Mouse (Mus musculus) urinary bladder, postnatal 36 days (tissue): Measurements from ENCODE around the gene Bnip1.
A peak's percentile ranks its signal among the peaks of the same experiment; 100 is the strongest.

Experiments
- DNase-seq, 2 experiments: peaks; one replicate each; pipeline ENCODE4 v3.0.0; 2022; ENCODE audit warnings: low spot score in 2 of 2, mixed read lengths in 1 of 2

Bnip1 gene

DNA sequence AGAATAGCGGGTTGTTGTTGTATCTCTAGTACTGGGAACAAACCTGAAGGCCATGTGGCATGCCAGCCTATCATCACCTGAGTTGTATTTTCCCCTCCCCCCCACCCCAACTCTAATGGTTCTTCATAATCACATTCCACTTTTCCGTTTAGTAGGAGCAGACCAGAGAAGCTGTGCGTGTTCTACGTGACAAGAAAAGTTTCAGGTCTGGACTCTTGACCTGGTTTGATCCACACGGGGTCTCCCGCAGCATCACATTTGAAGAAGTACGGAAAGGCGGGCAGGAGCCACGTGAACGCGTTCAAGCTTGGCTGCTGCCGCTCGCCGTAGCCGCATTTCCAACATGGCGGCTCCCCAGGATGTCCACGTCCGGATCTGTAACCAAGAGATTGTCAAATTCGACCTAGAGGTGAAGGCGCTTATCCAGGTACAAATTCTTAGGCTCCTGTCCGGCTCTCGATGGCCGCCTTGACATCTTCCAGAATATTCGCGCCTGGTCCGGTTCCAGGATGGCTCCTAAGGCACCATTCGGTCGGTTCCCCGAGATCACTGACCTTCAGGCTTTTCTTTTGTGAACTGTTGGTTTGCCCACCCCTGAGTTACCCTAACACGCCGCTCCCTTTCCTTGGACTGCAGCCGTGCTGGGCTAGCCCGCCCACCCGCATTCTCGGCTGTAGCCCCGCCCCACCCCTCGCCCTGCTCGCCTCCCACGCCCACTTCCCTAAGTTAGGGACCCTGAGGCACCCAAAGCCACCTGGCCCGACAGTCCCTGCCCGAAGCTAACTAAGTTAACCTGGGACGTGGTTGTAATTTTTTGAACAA is at the start of gene Bnip1:
Gene Bnip1, plus strand, starts transcription at position 317 of the 822 bp plus-strand sequence.
- DNase-seq, result peak; percentile 68 to 79

DNA sequence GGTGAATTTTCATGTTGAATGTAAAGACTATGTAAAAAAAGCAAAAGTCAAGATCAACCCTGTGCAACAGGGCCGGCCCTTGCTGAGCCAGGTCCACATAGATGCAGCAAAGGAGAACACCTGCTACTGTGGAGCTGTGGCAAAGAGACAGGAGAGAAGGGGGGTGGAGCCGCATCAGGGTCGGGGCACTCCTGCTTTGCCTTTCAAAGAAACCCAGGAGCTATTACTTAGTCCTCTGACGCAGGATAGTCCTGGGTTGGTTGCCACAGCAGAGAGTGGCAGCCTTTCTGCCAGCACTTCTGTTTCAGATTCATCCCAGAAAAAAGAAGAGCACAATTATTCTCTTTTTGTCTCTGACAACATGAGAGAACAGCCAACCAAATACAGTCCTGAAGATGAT is 38.3 kb upstream of the Bnip1 start:
- no peak for DNase-seq

DNA sequence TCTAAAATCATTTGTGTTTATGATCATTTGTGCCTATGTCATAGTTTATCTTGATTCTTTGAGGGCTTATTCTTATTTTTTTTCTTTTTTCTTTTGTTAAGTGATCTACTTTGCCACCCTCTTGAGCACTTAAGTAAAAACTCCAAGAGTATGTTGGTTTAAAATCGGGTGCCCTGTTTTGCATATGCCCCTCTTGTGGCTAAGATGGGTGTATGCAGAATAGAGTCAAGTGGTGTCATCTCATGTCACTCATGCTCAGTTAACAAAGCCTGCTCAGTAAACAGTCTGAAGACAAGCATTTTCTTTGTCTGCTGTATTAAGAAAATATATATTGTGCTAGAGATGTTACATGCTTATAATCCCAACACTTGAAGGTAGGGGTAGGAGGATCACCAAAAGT is 37.6 kb upstream of the Bnip1 start:
- no peak for DNase-seq

DNA sequence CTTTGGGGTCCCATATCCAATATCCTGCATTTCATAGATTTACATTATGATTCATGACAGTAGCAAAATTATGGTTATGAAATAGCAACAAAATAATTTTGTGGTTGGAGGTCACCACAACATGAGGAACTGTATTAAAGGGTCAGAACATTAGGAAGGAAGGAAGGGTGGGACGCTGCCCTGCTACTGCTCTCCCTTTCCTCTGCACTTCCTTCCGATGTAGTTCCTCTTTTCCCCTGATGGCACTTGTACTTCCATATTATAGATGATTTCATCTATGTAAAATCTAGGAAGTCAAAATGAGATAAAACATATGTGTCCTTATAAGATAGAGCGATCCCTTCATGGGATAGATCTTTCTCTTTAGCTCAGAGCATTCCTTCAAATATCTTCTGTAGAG is 30.9 kb upstream of the Bnip1 start:
- DNase-seq, result no peak

DNA sequence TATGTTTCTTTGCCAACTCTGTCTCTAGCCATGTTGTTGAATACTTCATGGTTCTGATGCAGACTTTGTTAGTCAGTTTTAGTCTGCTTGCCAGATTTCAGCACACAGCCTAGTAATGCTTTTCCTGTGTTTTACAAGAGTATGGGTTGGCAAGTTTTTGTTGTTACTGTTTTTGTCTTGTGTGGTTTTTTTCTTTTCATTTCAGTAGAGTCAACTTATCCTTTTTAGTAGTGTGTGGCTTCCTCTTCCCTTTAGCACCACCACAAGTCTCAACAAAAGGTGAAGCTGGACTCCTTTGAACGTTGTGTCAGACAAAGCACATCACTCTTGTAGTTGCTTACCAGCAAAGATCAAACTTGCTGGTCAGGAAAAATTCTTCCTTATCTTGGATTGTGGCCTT is 28.6 kb upstream of the Bnip1 start:
- no peak for DNase-seq

DNA sequence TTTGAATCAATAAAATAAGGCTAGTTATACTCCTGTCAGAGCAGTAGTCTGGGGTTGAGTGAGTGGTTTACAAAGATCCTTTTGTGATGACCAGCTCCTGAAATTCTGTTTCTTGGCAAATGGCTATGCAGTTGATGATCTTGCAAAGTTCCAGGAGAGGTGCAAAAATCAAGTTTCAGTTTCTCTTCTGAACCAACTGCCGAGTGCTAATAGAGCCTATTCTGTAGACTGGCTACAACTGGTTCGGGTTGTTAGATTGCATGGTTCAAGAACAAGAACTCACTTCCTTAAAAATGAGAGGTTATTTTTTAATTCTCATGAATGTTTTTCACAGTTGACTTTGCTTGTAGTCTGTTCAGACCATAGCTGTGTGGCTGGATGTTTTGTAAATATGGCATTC is 27.4 kb upstream of the Bnip1 start:
- DNase-seq, result no peak

DNA sequence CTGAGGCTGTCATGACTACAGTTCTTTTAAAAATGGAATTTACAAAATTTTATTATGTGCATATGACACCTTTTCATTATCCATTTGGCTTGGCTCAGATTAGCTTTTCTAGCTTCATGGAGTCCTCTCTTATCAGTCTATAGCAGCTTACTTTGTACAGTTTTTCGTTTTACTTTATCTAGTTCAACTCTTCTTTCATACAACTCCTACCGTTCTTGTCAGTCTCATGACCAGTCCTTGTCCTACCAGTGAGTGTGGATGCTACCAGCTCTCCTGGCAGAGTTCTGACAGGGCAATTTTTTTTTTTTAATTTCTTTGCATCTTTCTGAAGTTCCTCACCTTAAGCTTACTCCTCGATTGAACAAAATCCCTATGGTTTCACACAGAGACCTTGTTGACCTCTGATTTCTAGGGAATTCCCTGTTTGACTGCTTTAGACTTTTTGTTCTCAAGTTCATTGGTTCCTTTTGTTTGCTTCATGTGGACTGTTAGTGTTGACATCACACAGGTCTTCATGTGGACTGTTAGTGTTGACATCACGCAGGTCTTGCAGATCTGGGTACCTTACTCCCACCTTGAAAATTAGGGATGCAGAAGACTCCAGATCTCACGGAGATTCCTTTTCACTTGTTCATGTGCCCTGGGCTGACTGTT is 13.6 kb upstream of the Bnip1 start:
- DNase-seq, result no peak

DNA sequence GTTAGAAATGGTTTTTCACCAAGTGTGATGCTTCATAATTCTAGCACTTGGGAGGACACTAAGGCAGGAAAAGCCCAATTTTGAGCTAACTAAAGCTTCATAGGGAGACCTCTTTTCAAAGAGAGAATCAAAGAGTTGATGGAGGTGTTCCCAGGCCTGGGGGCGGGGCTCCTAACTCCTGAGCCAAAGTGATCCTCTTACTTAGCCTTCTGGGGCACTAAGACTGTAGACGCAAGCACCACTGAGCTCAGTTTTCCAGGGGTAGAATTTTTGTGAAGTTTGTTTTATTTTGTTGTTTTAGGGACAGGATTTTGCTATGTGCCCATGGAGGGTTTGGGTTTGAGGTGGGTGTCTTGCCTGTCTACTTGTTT is 13.1 kb upstream of the Bnip1 start:
- no peak for DNase-seq

DNA sequence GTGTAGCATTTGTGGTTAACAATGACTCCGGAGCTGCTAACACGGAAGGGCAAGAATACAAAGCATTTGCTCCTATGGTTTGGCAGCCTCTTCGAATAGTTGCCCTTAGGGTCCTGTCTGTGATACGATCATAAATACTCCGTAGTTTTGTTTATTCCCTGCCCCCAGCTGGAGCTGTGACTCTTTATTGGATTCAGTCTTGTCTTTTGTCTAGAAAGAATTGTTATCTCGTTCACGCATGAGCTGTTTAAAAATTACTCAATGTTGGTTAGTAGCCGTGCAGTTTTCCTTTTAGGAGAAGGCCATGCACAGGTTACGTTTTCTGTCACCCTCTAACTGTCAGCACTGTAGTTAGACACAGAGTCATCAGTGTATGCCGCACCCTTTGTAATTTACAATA is 4.7 kb upstream of the Bnip1 start:
- DNase-seq, result no peak

DNA sequence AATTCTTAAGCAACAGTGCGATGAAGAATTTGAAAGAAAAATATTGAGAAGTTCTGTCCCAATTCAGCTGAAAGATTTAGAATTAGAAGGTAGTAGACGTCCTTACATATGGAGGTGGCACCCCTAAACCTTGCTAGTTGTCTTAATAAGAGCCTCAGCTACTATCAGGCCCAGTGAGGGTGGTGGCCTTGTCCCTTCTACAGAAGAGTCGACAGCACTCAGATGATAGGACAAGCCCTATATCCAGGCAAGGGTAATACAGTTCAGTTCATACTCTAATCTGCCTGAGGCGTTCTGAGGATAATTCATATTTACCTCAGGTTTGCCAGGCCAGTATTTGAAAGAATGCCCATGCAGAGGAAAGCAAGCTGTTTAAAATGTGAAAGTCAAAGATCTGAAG is 2.9 kb upstream of the Bnip1 start:
- DNase-seq, result no peak

DNA sequence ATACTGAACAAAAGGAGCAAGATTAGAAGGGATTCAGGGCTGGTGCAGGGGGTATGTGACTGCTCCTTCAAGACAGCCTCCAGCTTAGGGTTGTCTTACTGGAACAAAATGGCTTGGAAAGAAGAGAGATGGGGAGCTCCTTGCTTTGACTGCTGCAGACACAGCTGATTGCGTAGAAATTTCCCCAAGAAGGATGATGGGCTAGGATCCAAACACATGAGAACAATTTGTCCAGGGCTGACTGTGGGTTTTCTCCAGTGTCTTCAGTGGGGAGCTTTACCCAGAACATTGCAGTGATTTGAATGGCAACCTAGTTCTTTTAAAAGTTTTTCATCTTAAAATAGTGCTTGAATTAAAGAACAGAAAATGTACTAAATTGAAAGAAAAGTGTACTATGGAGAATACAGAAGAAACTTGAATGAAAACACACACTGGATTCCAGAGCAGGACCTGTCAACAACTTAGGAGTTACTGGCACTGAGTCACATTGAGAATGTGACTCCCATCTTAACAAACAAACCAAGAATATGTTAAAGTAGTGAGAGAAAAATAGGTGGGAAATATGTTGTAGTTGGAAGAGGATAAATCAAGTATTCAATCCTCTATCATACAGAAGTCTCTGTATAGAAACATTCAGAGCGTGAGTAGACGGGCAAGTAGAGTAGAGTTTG is 2.3 kb upstream of the Bnip1 start:
- DNase-seq, result no peak

DNA sequence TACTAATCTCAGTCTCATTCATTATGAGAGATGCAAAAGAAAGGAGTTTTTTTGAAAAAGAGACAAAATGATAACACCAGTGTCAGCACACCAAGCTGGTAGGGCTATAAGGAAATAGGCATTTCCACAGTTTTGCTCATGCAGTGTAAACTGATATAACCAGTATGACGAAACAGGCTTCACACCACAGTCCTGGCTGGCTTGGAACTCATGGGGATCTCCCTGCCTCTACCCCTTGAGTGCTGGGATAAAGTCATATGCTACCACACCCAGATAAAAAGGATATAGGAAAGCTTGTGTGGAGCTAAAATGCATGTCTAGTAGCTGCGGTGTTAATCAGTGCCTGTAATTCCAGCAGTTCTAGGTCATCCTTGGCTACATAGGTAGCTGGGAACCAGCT is 1.4 kb upstream of the Bnip1 start:
- no peak for DNase-seq

DNA sequence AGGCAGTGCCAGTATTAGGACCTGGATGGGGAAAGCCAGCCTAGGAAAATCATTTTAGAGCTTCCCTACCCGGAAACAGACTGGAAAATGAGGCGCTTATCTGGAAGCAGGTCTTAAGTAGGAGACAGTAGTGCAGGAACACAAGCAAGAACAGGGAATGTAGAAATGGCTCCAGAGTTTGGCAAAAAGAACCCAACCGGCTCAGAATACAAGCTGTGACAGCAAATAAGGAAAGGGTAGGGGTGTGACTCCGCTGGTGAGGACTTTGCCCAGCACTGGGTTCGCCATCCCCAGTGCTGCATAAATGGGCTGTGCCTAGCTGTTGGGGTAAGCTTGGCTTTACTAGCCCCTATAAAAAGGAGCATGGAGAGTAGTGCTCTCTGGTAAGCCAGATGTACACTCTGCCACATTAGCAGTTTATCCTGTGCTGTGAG is 761 bp downstream of the Bnip1 start:
- no peak for DNase-seq

DNA sequence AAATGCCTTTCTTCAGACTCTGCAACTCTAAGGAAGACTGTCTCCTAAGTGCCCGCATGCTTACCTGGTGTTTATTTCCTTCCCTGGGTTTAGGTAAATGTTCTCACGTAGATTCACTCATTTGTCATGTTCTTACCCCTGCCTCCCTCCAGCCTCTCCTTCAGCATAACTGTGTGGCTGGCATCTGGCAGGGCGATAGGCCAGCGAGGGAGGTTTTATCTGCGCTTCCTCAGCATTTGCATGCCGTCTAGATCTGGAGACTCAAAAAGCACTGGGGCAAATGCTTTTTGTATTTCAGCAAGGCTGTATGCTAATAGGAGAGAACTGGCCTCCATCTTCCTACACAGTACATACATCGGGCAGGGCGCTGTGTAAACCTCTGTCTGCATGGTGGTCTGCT is 3.7 kb downstream of the Bnip1 start:
- DNase-seq, result no peak

DNA sequence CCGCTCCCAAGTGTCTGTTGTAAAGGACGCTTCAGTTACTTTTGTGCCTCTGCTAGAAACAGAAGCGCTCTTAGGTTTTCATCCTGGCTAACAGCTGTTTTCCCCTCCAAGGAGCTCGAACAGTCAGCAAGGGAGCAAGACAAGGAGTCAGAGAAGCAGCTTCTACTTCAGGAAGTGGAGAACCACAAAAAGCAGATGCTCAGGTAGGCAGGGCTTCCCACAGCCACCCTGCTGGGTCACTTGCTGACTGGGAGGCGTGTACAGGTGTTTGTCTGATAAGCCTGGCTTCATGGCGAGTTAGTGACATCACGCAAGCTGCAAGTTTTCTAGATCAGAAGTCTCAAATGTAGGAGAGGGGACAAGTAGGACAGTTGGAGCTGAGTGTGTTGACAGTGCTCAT is 5.7 kb downstream of the Bnip1 start:
- no peak for DNase-seq

DNA sequence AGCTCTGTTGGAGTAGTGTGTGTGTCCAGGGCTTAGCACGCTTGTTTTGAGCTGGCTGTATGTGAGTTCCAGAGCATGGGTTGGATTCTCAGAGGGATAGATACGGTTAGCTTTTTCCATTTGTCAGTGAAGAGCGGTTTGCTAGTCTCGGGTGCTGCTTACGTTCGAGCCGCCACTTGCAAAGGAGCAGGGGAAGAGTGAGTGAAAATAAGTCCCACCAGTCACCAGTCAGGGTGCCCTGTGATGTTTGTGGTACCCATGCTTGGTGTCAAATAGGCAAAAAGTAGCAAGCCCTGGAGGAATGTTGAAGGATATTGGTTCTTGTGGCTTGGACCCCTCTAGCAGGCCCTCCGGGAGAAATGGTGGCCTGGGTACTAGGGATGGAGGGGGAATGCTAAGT is 8.1 kb downstream of the Bnip1 start:
- DNase-seq, result no peak

DNA sequence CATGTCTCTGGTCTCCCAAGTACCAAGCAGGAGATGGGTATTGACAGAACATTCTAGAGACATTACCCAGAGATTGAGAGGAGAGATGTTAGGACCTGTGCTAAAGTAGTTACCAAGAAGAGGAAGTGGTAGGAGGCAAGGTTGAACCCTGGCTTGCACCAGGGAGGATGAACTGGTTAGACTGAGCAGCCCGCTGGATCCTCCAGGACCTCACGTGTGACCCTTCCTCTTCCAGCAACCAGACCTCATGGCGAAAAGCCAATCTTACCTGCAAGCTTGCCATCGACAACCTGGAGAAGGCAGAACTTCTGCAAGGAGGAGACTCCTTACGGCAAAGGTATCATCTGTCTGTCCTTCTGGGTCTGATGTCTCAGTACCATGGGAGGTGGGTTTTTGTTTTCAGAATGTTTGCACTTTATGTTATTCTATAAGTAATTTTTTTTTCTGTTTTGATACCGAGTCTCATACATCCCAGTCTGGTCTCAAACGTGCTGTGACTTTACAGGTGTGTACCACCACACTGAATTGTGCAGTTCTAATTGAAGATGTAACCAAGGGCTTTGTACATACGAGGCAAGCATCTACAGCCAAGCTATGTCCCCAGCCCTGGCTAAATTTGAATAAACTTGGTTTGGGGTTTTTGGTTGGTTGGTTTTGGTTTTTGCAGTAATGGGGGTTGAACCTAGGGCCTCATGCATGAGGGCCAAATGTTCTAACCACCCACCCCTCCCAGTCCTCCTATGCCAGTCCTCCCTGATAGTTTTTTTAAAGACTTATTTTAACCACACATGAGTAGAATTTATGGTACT is 8.8 kb downstream of the Bnip1 start:
- DNase-seq, result no peak

DNA sequence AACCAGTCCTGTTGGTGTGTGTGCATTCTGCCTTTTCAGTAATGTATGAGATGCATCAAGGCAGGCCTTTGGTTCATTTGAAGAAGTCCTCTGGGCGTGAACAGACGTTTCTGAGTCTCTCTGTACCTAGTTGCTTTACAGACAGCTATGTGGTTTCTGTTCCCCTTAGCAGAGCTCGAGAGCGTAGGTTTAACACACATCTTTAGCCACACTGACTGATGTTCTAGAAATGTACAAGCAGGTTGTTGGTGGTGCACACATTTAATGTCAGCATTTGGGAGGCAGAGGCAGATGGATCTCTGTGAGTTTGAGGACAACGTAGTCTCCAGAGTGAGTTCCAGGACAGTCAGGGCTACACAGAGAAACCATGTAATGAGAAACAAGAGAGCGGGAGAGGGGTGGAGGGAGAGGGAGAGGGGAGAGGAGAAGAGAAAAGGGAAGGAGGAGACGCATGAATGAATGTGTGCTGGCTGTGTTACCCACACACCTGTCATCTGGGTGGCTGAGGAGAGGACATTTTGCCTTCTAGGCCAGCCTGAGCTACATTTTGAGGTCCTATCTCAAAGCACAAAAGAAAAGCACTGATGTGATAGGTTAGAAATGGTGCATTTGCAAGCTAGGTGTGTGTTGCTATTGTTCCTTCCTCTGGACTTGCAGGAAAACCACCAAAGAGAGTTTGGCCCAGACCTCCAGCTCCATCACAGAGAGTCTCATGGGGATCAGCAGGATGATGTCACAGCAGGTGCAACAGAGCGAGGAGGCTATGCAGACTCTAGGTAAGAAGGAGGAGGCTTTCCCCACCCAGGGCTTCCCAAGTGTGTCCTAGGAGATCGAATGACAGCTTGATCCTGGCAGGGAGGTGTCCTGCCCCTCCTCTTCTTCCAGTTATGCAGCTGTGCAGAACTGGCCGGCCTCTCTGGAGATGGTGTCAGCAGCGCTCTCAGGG is 9.7 kb downstream of the Bnip1 start:
- no peak for DNase-seq

DNA sequence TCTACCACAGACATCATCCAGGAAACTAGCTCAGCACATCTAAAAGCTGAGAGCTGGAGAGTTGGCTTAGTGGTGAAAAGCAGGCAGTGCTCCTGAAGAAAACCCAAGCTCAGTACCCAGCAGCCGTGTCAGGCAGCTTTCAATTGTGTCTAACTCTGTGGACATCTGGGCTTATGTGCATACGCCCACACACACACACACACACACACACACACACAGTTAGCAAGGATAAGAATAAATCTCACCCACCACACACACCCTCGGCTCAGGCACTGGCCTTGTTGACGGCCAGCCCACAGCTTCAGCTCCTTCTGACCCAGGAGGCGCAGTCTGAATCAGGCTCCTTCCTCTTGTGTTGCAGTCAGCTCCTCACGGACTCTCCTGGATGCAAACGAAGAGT is 10.7 kb downstream of the Bnip1 start:
- no peak for DNase-seq

DNA sequence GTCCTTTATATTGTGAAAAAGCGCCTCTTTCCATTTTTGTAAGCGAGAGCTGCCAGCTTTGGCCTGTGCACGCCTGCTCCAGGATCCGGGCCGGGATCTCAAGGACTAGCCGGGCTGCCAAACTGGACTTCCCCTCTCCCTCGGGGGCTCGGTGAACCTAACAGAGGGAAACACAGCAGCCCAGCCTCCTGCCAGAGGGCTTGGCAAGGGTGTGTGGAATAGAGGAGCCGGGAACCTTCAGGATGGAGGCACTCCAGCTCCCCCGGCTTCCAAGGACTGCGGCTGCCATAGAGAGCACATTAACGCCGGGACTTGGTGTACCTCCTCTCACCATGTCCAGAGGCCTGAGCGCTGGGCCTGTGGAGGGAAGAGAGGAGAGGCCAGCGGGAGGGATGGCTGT is 11.2 kb downstream of the Bnip1 start:
- DNase-seq, result peak in 1 of 2 experiments; percentile 18
